Mouse (Mus musculus) heart, embryonic 10.5 days (tissue): Measurements from ENCODE around the gene Plcg2. TPM values are rescaled to one million over a fixed set of nuclear protein-coding genes. Genes with fewer than 3 reads are reported as not detected.

ENCODE experiments used
- DNase-seq: peaks from one replicate; pipeline ENCODE4 v3.0.0-alpha.2; 2017; ENCODE audit warnings: low spot score
- H3K27ac ChIP-seq: fragments of 300-500 bp; sonication (generic); 2 replicates; pipeline ENCODE4 v1.5.1; 2016; ENCODE audit warnings: mild to moderate bottlenecking
- H3K27me3 ChIP-seq: fragments of 300-500 bp; sonication (generic); 2 replicates; pipeline ENCODE4 v1.6.1; 2016; ENCODE audit warnings: mild to moderate bottlenecking; ENCODE audit not compliant: poor library complexity, insufficient read depth, severe bottlenecking
- H3K36me3 ChIP-seq: fragments of 300-500 bp; sonication (generic); 2 replicates; pipeline ENCODE4 v1.6.1; 2016; ENCODE audit warnings: mild to moderate bottlenecking, moderate library complexity
- H3K4me1 ChIP-seq: fragments of 300-500 bp; sonication (generic); 2 replicates; pipeline ENCODE4 v1.6.1; 2016; ENCODE audit warnings: mild to moderate bottlenecking
- H3K4me3 ChIP-seq: fragments of 300-500 bp; sonication (generic); 2 replicates; pipeline ENCODE4 v1.5.1; 2016; ENCODE audit warnings: mild to moderate bottlenecking, moderate library complexity
- H3K9me3 ChIP-seq: fragments of 300-500 bp; sonication (generic); 2 replicates; pipeline ENCODE4 v1.6.1; 2016; ENCODE audit warnings: mild to moderate bottlenecking, moderate library complexity
- WGBS: fragments of 180-500 bp; shearing (Covaris S2); methylation state at CpG from one replicate; pipeline ENCODE4 v1.1.7; 2016; 5-methylcytosine and 5-hydroxymethylcytosine counted together
- polyA plus RNA-seq: library from polyadenylated mRNA; unstranded; fragments of >200 nt; fragmentation: Nextera tagmentation; extraction: Ambion mirVana; gene quantifications from 2 replicates; pipeline ENCODE4 v1.2.1, GENCODE M21; 2016

Plcg2 gene
- polyA plus RNA-seq, 1 experiment from 2014 or later = 6.8 TPM

DNA sequence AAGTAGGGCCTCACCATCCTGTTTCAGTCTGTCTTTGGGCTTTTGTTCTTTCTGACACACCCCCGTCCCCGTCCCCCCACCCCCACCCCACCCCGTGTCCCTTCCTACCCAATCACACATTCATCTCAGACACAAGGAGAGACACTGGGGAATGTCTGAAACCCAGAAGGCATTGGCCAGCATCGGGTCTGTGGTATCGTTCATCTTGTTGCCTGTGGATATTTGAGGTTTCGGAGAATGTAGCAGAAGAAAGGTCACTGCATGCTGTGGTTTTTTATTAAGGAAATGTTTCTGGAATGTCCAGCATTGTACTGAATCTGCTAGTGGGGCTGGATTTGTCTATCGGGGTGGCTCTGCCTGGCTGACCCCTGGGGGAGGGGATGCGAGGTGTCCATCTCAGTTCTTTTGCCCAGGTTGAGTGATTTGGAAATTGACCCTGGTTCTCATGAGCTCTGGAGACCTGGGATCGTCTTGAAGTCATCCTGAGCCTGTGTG lies 78.2 kb downstream of the Plcg2 start:
- no peaks in the 10 kb centered on the region for H3K9me3 ChIP-seq
- WGBS = 72% methylated on average over 9 of the region's 9 CpGs
- H3K27ac ChIP-seq = no peak overlapping the region
- H3K27me3 ChIP-seq = no peaks in the 10 kb centered on the region
- no peak for DNase-seq
- no peak overlapping the region for H3K4me3 ChIP-seq
- no peaks in the 10 kb centered on the region for H3K36me3 ChIP-seq
- H3K4me1 ChIP-seq = 0 out of 2 replicates have a peak, but pooled peaks cover 4% of the 10 kb centered on the region

DNA sequence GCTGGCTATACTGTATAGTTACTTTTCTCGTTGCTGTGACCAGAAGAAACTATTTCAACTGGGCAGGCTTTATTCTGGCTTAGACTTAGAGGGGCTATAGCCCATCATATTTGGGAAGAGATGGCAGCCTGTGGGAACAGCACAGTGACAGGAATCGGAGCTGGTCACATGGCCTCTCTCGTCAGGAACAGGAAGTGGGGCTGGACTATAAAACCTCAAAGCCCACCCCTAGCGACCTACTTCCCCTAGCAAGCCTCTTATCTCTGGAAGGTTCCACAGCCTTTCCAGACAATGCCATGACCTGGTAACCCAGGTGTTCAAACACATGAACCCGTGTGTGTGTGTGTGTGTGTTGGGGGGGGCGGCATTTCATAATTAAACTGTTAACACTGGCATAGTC lies 79.0 kb downstream of the Plcg2 start:
- no peaks in the 10 kb centered on the region for H3K27me3 ChIP-seq
- WGBS = 75% methylated on average over 6 of the region's 6 CpGs
- no peaks in the 10 kb centered on the region for H3K36me3 ChIP-seq
- H3K4me3 ChIP-seq = no peak overlapping the region
- 0 out of 2 replicates have a peak, but pooled peaks cover 4% of the 10 kb centered on the region for H3K4me1 ChIP-seq
- no peak for DNase-seq
- no peak overlapping the region for H3K27ac ChIP-seq
- H3K9me3 ChIP-seq = no peaks in the 10 kb centered on the region

DNA sequence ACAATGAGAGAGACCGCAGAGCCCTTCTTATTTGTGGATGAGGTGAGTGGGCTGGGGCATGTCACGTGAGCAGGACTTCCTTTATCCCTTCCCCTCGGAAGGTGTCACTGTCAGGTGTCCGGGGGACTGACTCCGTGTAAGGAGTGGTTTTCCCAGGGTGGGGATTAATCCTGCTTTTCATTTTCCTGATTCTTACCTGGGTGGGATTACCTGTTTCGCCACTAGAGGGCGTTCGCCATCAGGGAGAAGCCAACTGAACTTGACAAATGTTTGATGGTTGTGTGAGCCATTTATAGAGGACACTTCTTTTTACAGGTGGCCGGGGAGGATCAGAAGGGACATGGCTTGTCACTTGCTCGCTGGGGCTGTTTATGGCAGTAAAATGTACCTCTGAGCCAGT lies 79.8 kb downstream of the Plcg2 start:
- H3K4me3 ChIP-seq = no peak overlapping the region
- whole genome bisulfite sequencing = 53% methylated on average over 10 of the region's 10 CpGs
- no peak for DNase-seq

DNA sequence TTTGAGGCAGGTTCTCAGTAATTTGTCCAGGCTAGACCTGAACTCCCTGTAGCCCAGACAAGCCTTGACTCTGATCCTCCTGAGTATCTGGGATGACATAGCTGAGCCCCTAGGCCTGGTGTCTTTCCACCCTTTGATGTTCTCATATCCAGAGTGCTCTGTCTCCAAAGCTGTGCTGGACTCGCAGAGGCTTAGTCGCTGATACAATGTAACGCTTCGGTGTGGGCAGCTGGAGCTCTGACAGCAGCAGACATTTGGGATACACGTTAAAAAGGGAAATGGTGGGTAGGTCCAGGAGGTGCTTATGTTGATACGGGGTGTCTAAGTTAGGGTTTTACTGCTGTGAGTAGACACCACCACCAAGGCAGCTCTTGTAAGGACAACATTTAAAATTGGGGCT lies 80.8 kb downstream of the Plcg2 start:
- 86% methylated on average over 6 of the region's 6 CpGs for WGBS
- no peak for DNase-seq
- Histone ChIP-seq H3K4me1 (0 out of 2 replicates have a peak, but pooled peaks cover 4% of the 10 kb centered on the region), H3K36me3 (no peaks in the 10 kb centered on the region), H3K27me3 (no peaks in the 10 kb centered on the region), H3K9me3 (no peaks in the 10 kb centered on the region), H3K27ac (no peak overlapping the region), H3K4me3 (no peak overlapping the region)

More for the DNA sequence above, 79.8 kb downstream of the Plcg2 start:
- Histone ChIP-seq H3K27me3 (no peaks in the 10 kb centered on the region), H3K36me3 (no peaks in the 10 kb centered on the region), H3K9me3 (no peaks in the 10 kb centered on the region), H3K27ac (no peak overlapping the region), H3K4me1 (0 out of 2 replicates have a peak, but pooled peaks cover 4% of the 10 kb centered on the region)

DNA sequence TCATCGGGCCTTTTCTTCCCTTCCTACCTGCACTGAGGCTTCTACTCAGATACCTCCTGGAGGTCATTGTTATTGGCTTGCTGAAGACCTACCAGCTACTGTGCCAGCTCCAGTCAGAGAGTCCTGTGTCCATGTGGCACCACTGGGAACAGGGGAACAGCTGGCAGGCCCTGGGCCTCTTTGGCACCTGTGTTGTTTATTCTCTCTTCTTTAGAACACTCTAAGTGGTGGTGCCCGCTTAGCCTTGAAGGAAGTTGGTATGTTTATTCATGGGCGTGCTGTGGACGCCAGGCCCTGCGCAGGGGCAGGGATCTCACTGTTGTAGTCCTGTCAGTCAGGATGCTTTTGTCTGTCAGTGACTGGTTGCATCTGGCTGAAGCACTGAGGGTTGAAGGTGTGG lies 95.8 kb downstream of the Plcg2 start:
- no peak overlapping the region for H3K27ac ChIP-seq
- 0 out of 2 replicates have a peak, but pooled peaks cover 6% of the 10 kb centered on the region for H3K4me1 ChIP-seq
- H3K36me3 ChIP-seq = peaks cover 11% of the 10 kb centered on the region
- 92% methylated on average over 5 of the region's 5 CpGs for WGBS
- peaks cover 3% of the 10 kb centered on the region; the same call in 1 of the 2 replicates for H3K9me3 ChIP-seq
- no peak for DNase-seq
- H3K27me3 ChIP-seq = no peaks in the 10 kb centered on the region
- no peak overlapping the region for H3K4me3 ChIP-seq

DNA sequence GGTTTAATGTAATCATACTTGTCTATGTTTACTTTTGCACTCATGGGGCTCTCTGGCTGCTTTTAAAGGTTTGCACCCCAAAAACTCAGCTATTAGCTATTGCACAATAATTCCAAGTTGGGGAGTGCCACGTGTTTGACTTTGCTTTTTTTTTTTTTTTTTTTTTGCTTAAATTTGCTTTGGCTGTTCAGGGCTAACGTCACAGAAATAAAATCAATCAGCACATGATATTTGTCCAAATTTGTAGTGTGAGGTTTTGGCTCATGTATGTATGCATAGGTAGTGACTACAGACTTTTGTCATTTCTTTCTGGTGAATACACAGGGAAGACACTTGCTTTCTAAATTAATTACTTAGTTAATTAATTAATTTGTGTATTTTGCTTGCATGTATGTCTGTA lies 96.9 kb downstream of the Plcg2 start:
- WGBS = 71% methylated on average over 2 of the region's 2 CpGs

DNA sequence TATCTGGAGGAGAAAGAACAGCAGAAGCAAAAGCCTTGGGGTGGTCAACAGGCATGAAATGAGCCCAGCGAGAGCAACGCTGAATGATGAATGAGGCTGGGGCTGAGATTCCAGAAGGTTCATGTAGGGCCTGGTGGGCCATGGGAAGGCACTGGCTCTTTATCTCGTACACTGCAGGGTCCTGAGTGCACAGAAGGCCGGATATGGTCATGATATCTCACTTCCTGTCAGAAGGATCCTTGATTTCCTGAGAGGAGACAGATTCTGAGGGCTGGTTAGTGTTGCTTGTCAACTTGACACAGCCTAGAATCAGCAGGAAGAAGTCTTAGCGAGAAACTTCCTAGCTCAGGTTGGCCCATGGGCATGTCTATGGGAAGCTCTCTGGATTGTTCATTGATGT lies 98.7 kb downstream of the Plcg2 start:
- DNase-seq = no peak
- Histone ChIP-seq H3K36me3 (peaks cover 11% of the 10 kb centered on the region), H3K4me1 (0 out of 2 replicates have a peak, but pooled peaks cover 6% of the 10 kb centered on the region), H3K27me3 (no peaks in the 10 kb centered on the region), H3K27ac (no peak overlapping the region), H3K9me3 (peaks cover 3% of the 10 kb centered on the region; the same call in 1 of the 2 replicates), H3K4me3 (no peak overlapping the region)
- 52% methylated on average over 5 of the region's 5 CpGs for WGBS

More for the DNA sequence above, 96.9 kb downstream of the Plcg2 start:
- peaks cover 3% of the 10 kb centered on the region; the same call in 1 of the 2 replicates for H3K9me3 ChIP-seq
- no peaks in the 10 kb centered on the region for H3K27me3 ChIP-seq
- no peak overlapping the region for H3K27ac ChIP-seq
- no peak overlapping the region for H3K4me3 ChIP-seq
- 0 out of 2 replicates have a peak, but pooled peaks cover 6% of the 10 kb centered on the region for H3K4me1 ChIP-seq
- peaks cover 11% of the 10 kb centered on the region for H3K36me3 ChIP-seq
- no peak for DNase-seq

DNA sequence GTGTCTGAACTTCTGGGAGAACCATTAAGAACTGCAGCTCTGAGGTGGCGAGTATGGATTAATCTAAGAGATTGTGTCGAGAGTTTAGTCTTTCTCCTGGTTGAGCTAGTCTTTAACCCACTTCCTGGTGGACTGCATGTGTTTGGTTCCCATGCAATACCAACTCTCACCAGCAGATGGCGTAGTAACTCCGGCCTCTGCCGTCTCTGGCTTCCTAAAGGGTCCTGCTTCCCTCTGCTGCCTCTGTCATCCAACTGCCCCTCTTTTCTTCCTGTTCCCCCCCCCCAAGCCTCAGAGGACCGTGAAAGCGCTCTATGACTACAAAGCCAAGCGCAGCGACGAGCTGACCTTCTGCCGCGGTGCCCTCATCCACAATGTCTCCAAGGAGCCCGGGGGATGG lies 102.7 kb downstream of the Plcg2 start:
- WGBS = 74% methylated on average over 13 of the region's 13 CpGs
- Histone ChIP-seq H3K27me3 (no peaks in the 10 kb centered on the region), H3K4me3 (no peak overlapping the region), H3K9me3 (peaks cover 3% of the 10 kb centered on the region), H3K36me3 (peaks cover 11% of the 10 kb centered on the region), H3K4me1 (peaks cover 5% of the 10 kb centered on the region), H3K27ac (no peak overlapping the region)
- no peak for DNase-seq

DNA sequence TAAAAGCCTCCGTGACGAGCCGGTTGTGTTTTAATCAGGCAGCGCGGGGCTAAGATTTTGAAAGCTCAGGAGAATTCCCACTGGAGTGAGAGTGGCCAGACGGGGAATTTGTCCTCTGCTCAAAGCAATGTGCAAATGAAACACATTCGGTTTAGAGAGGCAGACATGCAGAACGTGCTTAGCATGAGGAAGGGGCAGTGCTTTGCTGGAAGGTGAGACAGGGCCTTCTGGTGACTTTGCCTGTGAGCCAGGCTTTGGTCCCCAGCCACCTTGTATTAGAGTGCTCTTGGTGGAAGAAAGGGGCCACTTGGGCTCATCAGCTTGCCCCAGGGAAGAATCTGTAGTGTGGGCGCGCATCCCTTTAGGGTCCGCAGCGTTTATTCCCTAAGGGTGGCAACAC lies 106.0 kb downstream of the Plcg2 start:
- Histone ChIP-seq H3K27me3 (no peaks in the 10 kb centered on the region), H3K4me3 (no peak overlapping the region), H3K36me3 (no peaks in the 10 kb centered on the region), H3K27ac (no peak overlapping the region), H3K9me3 (no peaks in the 10 kb centered on the region; the same call in none of the 2 replicates), H3K4me1 (peaks cover 8% of the 10 kb centered on the region)
- no peak for DNase-seq
- 92% methylated on average over 12 of the region's 12 CpGs for WGBS

DNA sequence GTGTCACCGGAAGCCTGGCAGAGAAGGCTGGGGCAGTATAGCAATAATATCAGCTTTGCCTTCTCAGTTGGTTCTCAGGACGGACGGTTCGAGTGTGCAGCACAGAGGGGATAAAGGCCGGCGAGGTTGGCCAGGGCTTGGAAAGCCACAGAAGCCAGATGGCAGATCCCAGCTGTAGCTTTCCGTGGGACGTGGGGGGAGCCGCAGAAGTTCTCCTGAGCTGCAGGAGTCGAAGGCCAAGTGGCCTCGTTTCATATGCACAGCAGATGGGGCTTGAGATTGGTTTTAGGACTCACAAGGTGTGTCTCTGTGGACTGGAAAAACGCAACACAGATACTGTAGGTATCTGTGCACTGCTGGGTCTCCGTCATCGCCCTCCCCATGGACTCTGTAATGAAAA lies 106.6 kb downstream of the Plcg2 start:
- Histone ChIP-seq H3K4me3 (no peak overlapping the region), H3K27ac (no peak overlapping the region), H3K9me3 (no peaks in the 10 kb centered on the region; the same call in none of the 2 replicates), H3K27me3 (no peaks in the 10 kb centered on the region), H3K4me1 (peaks cover 8% of the 10 kb centered on the region), H3K36me3 (no peaks in the 10 kb centered on the region)
- no peak for DNase-seq
- 87% methylated on average over 14 of the region's 14 CpGs for WGBS

DNA sequence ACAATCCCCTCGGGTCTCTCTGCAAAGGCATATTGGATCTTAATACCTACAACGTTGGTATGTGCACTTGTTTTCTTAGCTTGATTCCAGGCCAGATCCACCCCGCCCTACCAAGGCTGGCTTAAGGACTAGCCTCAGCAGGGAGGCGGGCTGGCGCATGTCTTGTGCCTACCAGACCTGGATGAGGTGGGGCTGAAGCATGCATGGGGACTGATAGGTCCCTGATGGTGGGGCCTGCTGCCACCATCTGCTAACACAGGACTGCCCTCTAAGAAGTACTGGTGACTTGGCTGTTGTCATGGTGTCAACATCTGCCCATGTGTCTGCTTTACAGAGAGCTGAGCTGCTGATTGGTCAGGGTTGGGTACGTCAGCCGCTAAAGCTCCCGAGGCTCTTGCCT lies 107.1 kb downstream of the Plcg2 start:
- H3K4me3 ChIP-seq = no peak overlapping the region
- no peak for DNase-seq
- no peaks in the 10 kb centered on the region for H3K36me3 ChIP-seq
- H3K4me1 ChIP-seq = peaks cover 8% of the 10 kb centered on the region
- no peaks in the 10 kb centered on the region for H3K27me3 ChIP-seq
- 87% methylated on average over 8 of the region's 8 CpGs for WGBS
- H3K27ac ChIP-seq = no peak overlapping the region
- no peaks in the 10 kb centered on the region; the same call in none of the 2 replicates for H3K9me3 ChIP-seq

DNA sequence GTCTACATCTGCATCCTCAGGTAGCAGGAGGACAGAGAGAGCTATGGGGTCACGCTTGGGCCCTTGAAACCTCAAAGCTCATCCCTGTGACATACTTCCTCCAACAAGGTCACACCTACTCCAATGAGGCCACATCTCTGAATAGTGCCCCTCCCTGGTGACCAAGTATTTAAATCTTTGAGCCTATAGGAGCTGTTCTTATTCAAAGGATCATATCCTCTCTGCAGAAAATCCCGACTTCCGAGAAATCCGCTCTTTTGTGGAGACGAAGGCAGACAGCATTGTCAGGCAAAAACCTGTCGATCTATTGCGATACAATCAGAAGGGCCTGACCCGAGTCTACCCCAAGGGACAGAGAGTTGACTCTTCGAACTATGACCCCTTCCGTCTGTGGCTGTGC lies 112.4 kb downstream of the Plcg2 start:
- H3K27ac ChIP-seq = no peak overlapping the region
- H3K36me3 ChIP-seq = peaks cover 12% of the 10 kb centered on the region; the same call in 1 of the 2 replicates
- H3K27me3 ChIP-seq = no peaks in the 10 kb centered on the region
- WGBS = 93% methylated on average over 10 of the region's 10 CpGs
- no peaks in the 10 kb centered on the region for H3K9me3 ChIP-seq
- no peak overlapping the region for H3K4me3 ChIP-seq
- DNase-seq = no peak
- H3K4me1 ChIP-seq = peaks cover 9% of the 10 kb centered on the region

DNA sequence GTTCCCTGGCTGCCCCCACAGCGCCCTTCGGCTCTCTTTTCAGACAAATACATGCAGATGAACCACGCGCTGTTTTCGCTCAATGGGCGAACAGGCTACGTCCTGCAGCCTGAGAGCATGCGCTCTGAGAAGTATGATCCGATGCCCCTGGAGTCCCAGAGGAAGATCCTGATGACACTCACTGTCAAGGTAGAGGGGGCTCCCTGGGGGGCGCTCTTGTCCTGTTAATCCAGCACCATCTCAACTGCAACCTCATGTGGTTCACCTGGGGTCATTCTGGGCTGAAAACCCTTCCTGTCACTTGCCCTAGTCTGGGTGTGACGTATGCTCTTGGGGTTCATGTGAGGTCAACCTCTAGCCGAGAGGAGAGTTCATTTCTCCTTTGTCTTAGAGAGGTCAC lies 114.8 kb downstream of the Plcg2 start:
- H3K4me3 ChIP-seq = no peak overlapping the region
- 85% methylated on average over 12 of the region's 12 CpGs for WGBS
- H3K36me3 ChIP-seq = peaks cover 20% of the 10 kb centered on the region; the same call in 1 of the 2 replicates
- no peaks in the 10 kb centered on the region for H3K9me3 ChIP-seq
- 0 out of 2 replicates have a peak, but pooled peaks cover 2% of the 10 kb centered on the region for H3K4me1 ChIP-seq
- H3K27me3 ChIP-seq = no peaks in the 10 kb centered on the region
- H3K27ac ChIP-seq = no peak overlapping the region
- no peak for DNase-seq
